Mouse (Mus musculus) stomach, postnatal 0 days (tissue): ENCODE data around the gene Methig1.

Experiments
- CTCF ChIP-seq: IDR thresholded peaks from 2 replicates; pipeline ENCODE4 v1.5.1; 2016; ENCODE audit warnings: antibody characterized with exemption, low read depth, mild to moderate bottlenecking, moderate library complexity
- EP300 ChIP-seq: optimal IDR thresholded peaks from 2 replicates; pipeline ENCODE3; 2016; ENCODE audit warnings: antibody characterized with exemption

- TF ChIP-seq EP300 (no peak), CTCF (no peak)
These were observed 40.1 kb downstream of the Methig1 start for GRCm38 (mm10) chr15:100393016-100393415.
